Mouse (Mus musculus): ENCODE results near the gene Olfr1442. TPM values are rescaled to one million over a fixed set of nuclear protein-coding genes. Genes with fewer than 3 reads are reported as not detected.

The Olfr1442 gene
- not detected for polyA plus RNA-seq (2012; fragmentation: generic; extraction: Trizol)
- long read RNA-seq, experiment 1: 0 reads
- long read RNA-seq, experiment 2: 0 reads

DNA sequence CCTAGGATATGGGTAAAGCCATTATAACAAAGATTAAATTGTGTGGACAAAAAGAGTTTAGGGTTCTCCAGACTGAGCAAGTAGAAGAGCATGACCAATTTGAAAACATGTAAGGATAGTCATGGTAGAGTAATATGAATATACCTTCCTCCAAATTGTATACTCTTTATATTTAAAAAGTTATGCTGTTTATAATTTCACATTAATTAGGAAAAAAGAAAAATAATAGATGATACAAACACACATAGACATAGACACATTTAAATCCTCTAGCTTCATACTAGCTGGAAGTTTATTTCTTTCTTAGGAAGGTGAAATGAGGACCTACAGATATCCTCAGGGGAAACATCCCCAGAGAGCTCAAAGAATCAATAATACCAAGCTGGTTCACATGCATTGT lies at the start of gene Olfr1442:
Gene Olfr1442, plus strand, starts transcription at position 301 of the 400 bp plus-strand sequence.
- Histone ChIP-seq H3K79me3 (ENCODE audit: low read depth) (no peaks in the 10 kb centered on the region), H3K79me2 (ENCODE audit: control insufficient read depth, insufficient read depth) (no peaks in the 10 kb centered on the region), H3K4me3 (ENCODE audit: insufficient read depth, poor library complexity, severe bottlenecking) (no peak within 1 kb of the TSS), H3K27me3 (ENCODE audit: control insufficient read depth, insufficient read depth, insufficient read length) (no peaks in the 10 kb centered on the region), H3K36me3 (ENCODE audit: control insufficient read depth, insufficient read depth) (no peaks in the 10 kb centered on the region), H3ac (ENCODE audit: control insufficient read depth, insufficient read length, low read depth) (no peak within 1 kb of the TSS)
- TF ChIP-seq FOSL1 (IDR thresholded peaks at IDR 0.05; ENCODE audit: insufficient read depth, low read length, poor library complexity, severe bottlenecking) (no peak), MAX (IDR thresholded peaks at IDR 0.05) (no peak), CEBPB (IDR thresholded peaks at IDR 0.05; ENCODE audit: low read depth) (no peak), CTCF (IDR thresholded peaks at IDR 0.05; ENCODE audit: control insufficient read depth, insufficient read depth, insufficient read length) (no peak), MYOD1 (IDR thresholded peaks at IDR 0.05; ENCODE audit: control insufficient read depth, insufficient read length, low read depth) (no peak), MYOG (IDR thresholded peaks at IDR 0.05; ENCODE audit: control insufficient read depth, extremely low read depth, insufficient read length) (no peak), USF1 (IDR thresholded peaks at IDR 0.05; ENCODE audit: low read depth) (no peak)

- Histone ChIP-seq H3K36me3 (ENCODE audit: control insufficient read depth, insufficient read depth) (no peaks in the 10 kb centered on the region), H3K79me3 (ENCODE audit: low read depth) (no peaks in the 10 kb centered on the region), H3K79me2 (ENCODE audit: control insufficient read depth, insufficient read depth) (no peaks in the 10 kb centered on the region), H3ac (ENCODE audit: control insufficient read depth, insufficient read length, low read depth) (no peak within 1 kb of the TSS), H3K4me3 (ENCODE audit: insufficient read depth, poor library complexity, severe bottlenecking) (no peak within 1 kb of the TSS), H3K27me3 (ENCODE audit: control insufficient read depth, insufficient read depth, insufficient read length) (no peaks in the 10 kb centered on the region)
- TF ChIP-seq CEBPB (IDR thresholded peaks at IDR 0.05; ENCODE audit: low read depth) (no peak), MAX (IDR thresholded peaks at IDR 0.05) (no peak), CTCF (IDR thresholded peaks at IDR 0.05; ENCODE audit: control insufficient read depth, insufficient read depth, insufficient read length) (no peak), MYOG (IDR thresholded peaks at IDR 0.05; ENCODE audit: control insufficient read depth, extremely low read depth, insufficient read length) (no peak), FOSL1 (IDR thresholded peaks at IDR 0.05; ENCODE audit: insufficient read depth, low read length, poor library complexity, severe bottlenecking) (no peak), MYOD1 (IDR thresholded peaks at IDR 0.05; ENCODE audit: control insufficient read depth, insufficient read length, low read depth) (no peak), USF1 (IDR thresholded peaks at IDR 0.05; ENCODE audit: low read depth) (no peak)
Measured at GRCm38 (mm10) chr19:12633176-12633575, 37.1 kb upstream of the Olfr1442 start, which contains the start of gene Glyat. TSS of gene Glyat (plus strand) at chr19:12633308.

DNA sequence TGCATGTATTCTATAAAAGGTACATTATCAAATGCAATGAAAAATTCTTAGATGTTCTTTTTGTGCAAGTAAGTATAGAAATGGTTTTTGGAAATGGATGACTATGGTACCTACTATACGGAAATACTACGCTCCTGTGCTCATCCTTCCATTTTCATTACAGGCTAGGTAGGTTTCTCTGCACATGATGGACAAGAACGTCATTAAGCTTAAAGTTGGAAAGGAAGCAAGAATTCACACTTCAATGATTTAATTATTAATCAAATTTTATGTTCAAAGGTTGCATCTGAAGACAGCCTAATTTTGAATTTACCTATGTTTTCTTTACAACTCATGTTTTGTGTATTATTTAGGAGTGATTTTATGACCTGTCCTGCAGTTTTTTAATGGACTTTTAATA lies 36.0 kb upstream of the Olfr1442 start:
- Histone ChIP-seq H3ac (ENCODE audit: control insufficient read depth, insufficient read length, low read depth) (no peak overlapping the region), H3K79me2 (ENCODE audit: control insufficient read depth, insufficient read depth) (no peaks in the 10 kb centered on the region), H3K79me3 (ENCODE audit: low read depth) (no peaks in the 10 kb centered on the region), H3K27me3 (ENCODE audit: control insufficient read depth, insufficient read depth, insufficient read length) (no peaks in the 10 kb centered on the region), H3K4me3 (ENCODE audit: insufficient read depth, poor library complexity, severe bottlenecking) (no peak overlapping the region), H3K36me3 (ENCODE audit: control insufficient read depth, insufficient read depth) (no peaks in the 10 kb centered on the region)
- TF ChIP-seq CEBPB (IDR thresholded peaks at IDR 0.05; ENCODE audit: low read depth) (no peak), MYOG (IDR thresholded peaks at IDR 0.05; ENCODE audit: control insufficient read depth, extremely low read depth, insufficient read length) (no peak)

- Histone ChIP-seq H3K79me2 (ENCODE audit: control insufficient read depth, insufficient read depth) (no peaks in the 10 kb centered on the region), H3K79me3 (ENCODE audit: low read depth) (no peaks in the 10 kb centered on the region), H3K4me3 (ENCODE audit: insufficient read depth, poor library complexity, severe bottlenecking) (no peak overlapping the region), H3K36me3 (ENCODE audit: control insufficient read depth, insufficient read depth) (no peaks in the 10 kb centered on the region), H3K27me3 (ENCODE audit: control insufficient read depth, insufficient read depth, insufficient read length) (no peaks in the 10 kb centered on the region), H3ac (ENCODE audit: control insufficient read depth, insufficient read length, low read depth) (no peak overlapping the region)
- TF ChIP-seq USF1 (IDR thresholded peaks at IDR 0.05; ENCODE audit: low read depth): no peak
- no peak for TF ChIP-seq MYOD1 (IDR thresholded peaks at IDR 0.05; ENCODE audit: control insufficient read depth, insufficient read length, low read depth)
- TF ChIP-seq MAX (IDR thresholded peaks at IDR 0.05): no peak
- TF ChIP-seq CTCF (IDR thresholded peaks at IDR 0.05; ENCODE audit: control insufficient read depth, insufficient read depth, insufficient read length): no peak
- no peak for TF ChIP-seq CEBPB (IDR thresholded peaks at IDR 0.05; ENCODE audit: low read depth)
- TF ChIP-seq FOSL1 (IDR thresholded peaks at IDR 0.05; ENCODE audit: insufficient read depth, low read length, poor library complexity, severe bottlenecking): no peak
- TF ChIP-seq MYOG (IDR thresholded peaks at IDR 0.05; ENCODE audit: control insufficient read depth, extremely low read depth, insufficient read length): no peak
Measured at GRCm38 (mm10) chr19:12634963-12635362, 35.3 kb upstream of the Olfr1442 start.

DNA sequence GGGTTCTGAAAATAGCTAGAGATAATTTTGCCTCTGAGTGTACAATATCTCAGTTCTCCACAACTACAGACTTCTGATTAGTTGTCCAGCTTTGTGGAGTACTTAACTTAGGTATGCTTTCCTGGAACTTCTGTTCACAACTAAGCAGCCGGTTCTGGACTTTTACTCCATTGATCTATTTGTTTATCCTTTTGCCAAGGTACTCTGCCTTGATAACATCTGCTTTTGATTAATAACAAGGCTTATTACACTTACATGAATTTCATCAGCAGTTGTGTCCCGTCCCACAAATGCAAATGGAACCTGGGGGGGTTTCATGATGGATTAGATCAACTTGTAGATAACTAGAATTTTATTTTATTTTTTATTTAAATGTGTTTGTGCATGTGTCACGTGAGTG lies 33.4 kb upstream of the Olfr1442 start:
- H3K79me2 ChIP-seq (ENCODE audit: control insufficient read depth, insufficient read depth): no peaks in the 10 kb centered on the region
- H3ac ChIP-seq (ENCODE audit: control insufficient read depth, insufficient read length, low read depth): no peak overlapping the region
- TF ChIP-seq FOSL1 (IDR thresholded peaks at IDR 0.05; ENCODE audit: insufficient read depth, low read length, poor library complexity, severe bottlenecking) (no peak), CTCF (IDR thresholded peaks at IDR 0.05; ENCODE audit: control insufficient read depth, insufficient read depth, insufficient read length) (no peak), CEBPB (IDR thresholded peaks at IDR 0.05; ENCODE audit: low read depth) (no peak), MYOD1 (IDR thresholded peaks at IDR 0.05; ENCODE audit: control insufficient read depth, insufficient read length, low read depth) (no peak)
- no peaks in the 10 kb centered on the region for H3K27me3 ChIP-seq (ENCODE audit: control insufficient read depth, insufficient read depth, insufficient read length)
- H3K4me3 ChIP-seq (ENCODE audit: insufficient read depth, poor library complexity, severe bottlenecking): no peak overlapping the region
- H3K79me3 ChIP-seq (ENCODE audit: low read depth): no peaks in the 10 kb centered on the region
- no peaks in the 10 kb centered on the region for H3K36me3 ChIP-seq (ENCODE audit: control insufficient read depth, insufficient read depth)

DNA sequence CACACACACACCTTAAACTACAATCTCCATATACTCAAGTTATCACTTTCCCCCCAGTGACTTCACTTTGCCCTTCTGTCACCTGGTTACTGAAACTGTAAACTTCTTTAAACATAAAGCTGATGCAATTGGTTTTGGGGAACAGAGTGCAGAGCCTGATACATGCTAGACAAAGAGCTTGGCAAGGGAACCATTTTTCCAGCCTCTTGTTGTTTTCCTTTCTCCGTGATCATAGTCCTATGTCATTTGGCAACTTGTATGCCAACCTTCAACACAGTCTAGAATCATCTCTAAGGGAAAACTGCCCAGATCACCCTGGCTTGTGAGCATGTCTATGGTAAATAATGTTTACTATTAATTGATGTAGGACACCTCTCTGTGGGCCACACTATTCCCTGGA lies 32.2 kb upstream of the Olfr1442 start:
- Histone ChIP-seq H3K79me2 (ENCODE audit: control insufficient read depth, insufficient read depth) (no peaks in the 10 kb centered on the region), H3K27me3 (ENCODE audit: control insufficient read depth, insufficient read depth, insufficient read length) (no peaks in the 10 kb centered on the region), H3K36me3 (ENCODE audit: control insufficient read depth, insufficient read depth) (no peaks in the 10 kb centered on the region), H3K4me3 (ENCODE audit: insufficient read depth, poor library complexity, severe bottlenecking) (no peak overlapping the region), H3K79me3 (ENCODE audit: low read depth) (no peaks in the 10 kb centered on the region), H3ac (ENCODE audit: control insufficient read depth, insufficient read length, low read depth) (no peak overlapping the region)
- TF ChIP-seq CTCF (IDR thresholded peaks at IDR 0.05; ENCODE audit: control insufficient read depth, insufficient read depth, insufficient read length) (no peak), USF1 (IDR thresholded peaks at IDR 0.05; ENCODE audit: low read depth) (no peak), CEBPB (IDR thresholded peaks at IDR 0.05; ENCODE audit: low read depth) (no peak)
